Mouse (Mus musculus): Measurements from ENCODE around the gene Znhit6. TPM values are rescaled to one million over a fixed set of nuclear protein-coding genes. Genes with fewer than 3 reads are reported as not detected.

The Znhit6 gene
- polyA plus RNA-seq, 1 experiment: 26.9 TPM

- no peak for TF ChIP-seq MYOG (IDR thresholded peaks at IDR 0.05; ENCODE audit: control insufficient read depth, extremely low read depth, insufficient read length)
- TF ChIP-seq MAX (IDR thresholded peaks at IDR 0.05): no peak
- TF ChIP-seq FOSL1 (IDR thresholded peaks at IDR 0.05; ENCODE audit: insufficient read depth, low read length, poor library complexity, severe bottlenecking): no peak
- no peak for TF ChIP-seq CTCF (IDR thresholded peaks at IDR 0.05; ENCODE audit: control insufficient read depth, insufficient read depth, insufficient read length)
- TF ChIP-seq USF1 (IDR thresholded peaks at IDR 0.05; ENCODE audit: low read depth): no peak
- TF ChIP-seq MYOD1 (IDR thresholded peaks at IDR 0.05; ENCODE audit: control insufficient read depth, insufficient read length, low read depth): no peak
- no peak for TF ChIP-seq CEBPB (IDR thresholded peaks at IDR 0.05; ENCODE audit: low read depth)
- peaks cover 86% of the 10 kb centered on the region for H3K36me3 ChIP-seq (ENCODE audit: control insufficient read depth, insufficient read depth)
- H3K79me2 ChIP-seq (ENCODE audit: control insufficient read depth, insufficient read depth): peaks cover 9% of the 10 kb centered on the region
- peaks cover 4% of the 10 kb centered on the region for H3K79me3 ChIP-seq (ENCODE audit: low read depth)
- H3ac ChIP-seq (ENCODE audit: control insufficient read depth, insufficient read length, low read depth): no peak overlapping the region
- no peaks in the 10 kb centered on the region for H3K27me3 ChIP-seq (ENCODE audit: control insufficient read depth, insufficient read depth, insufficient read length)
- no peak overlapping the region for H3K4me3 ChIP-seq (ENCODE audit: insufficient read depth, poor library complexity, severe bottlenecking)
Observed at GRCm38 (mm10) chr3:145595354-145595753, 19.3 kb downstream of the Znhit6 start.

- Histone ChIP-seq H3K79me2 (ENCODE audit: control insufficient read depth, insufficient read depth) (no peaks in the 10 kb centered on the region), H3K79me3 (ENCODE audit: low read depth) (no peaks in the 10 kb centered on the region), H3K4me3 (ENCODE audit: insufficient read depth, poor library complexity, severe bottlenecking) (no peak overlapping the region), H3ac (ENCODE audit: control insufficient read depth, insufficient read length, low read depth) (no peak overlapping the region), H3K36me3 (ENCODE audit: control insufficient read depth, insufficient read depth) (peaks cover 90% of the 10 kb centered on the region), H3K27me3 (ENCODE audit: control insufficient read depth, insufficient read depth, insufficient read length) (no peaks in the 10 kb centered on the region)
- TF ChIP-seq FOSL1 (IDR thresholded peaks at IDR 0.05; ENCODE audit: insufficient read depth, low read length, poor library complexity, severe bottlenecking) (no peak), CTCF (IDR thresholded peaks at IDR 0.05; ENCODE audit: control insufficient read depth, insufficient read depth, insufficient read length) (no peak), MAX (IDR thresholded peaks at IDR 0.05) (no peak), MYOG (IDR thresholded peaks at IDR 0.05; ENCODE audit: control insufficient read depth, extremely low read depth, insufficient read length) (no peak), USF1 (IDR thresholded peaks at IDR 0.05; ENCODE audit: low read depth) (no peak), MYOD1 (IDR thresholded peaks at IDR 0.05; ENCODE audit: control insufficient read depth, insufficient read length, low read depth) (no peak), CEBPB (IDR thresholded peaks at IDR 0.05; ENCODE audit: low read depth) (no peak)
Observed at GRCm38 (mm10) chr3:145599059-145599458, 23.1 kb downstream of the Znhit6 start.

GRCm38 (mm10) chr3:145600801-145601200 lies 24.8 kb downstream of the Znhit6 start:
- Histone ChIP-seq H3K36me3 (ENCODE audit: control insufficient read depth, insufficient read depth) (peaks cover 88% of the 10 kb centered on the region), H3ac (ENCODE audit: control insufficient read depth, insufficient read length, low read depth) (no peak overlapping the region)
- TF ChIP-seq MAX (IDR thresholded peaks at IDR 0.05): no peak
- TF ChIP-seq CEBPB (IDR thresholded peaks at IDR 0.05; ENCODE audit: low read depth): no peak
- TF ChIP-seq CTCF (IDR thresholded peaks at IDR 0.05; ENCODE audit: control insufficient read depth, insufficient read depth, insufficient read length): no peak
- TF ChIP-seq FOSL1 (IDR thresholded peaks at IDR 0.05; ENCODE audit: insufficient read depth, low read length, poor library complexity, severe bottlenecking): no peak
- no peak for TF ChIP-seq USF1 (IDR thresholded peaks at IDR 0.05; ENCODE audit: low read depth)
- no peak for TF ChIP-seq MYOG (IDR thresholded peaks at IDR 0.05; ENCODE audit: control insufficient read depth, extremely low read depth, insufficient read length)
- TF ChIP-seq MYOD1 (IDR thresholded peaks at IDR 0.05; ENCODE audit: control insufficient read depth, insufficient read length, low read depth): no peak

GRCm38 (mm10) chr3:145601345-145601744 lies 25.3 kb downstream of the Znhit6 start:
- no peaks in the 10 kb centered on the region for H3K79me3 ChIP-seq (ENCODE audit: low read depth)
- no peak overlapping the region for H3K4me3 ChIP-seq (ENCODE audit: insufficient read depth, poor library complexity, severe bottlenecking)
- peaks cover 86% of the 10 kb centered on the region for H3K36me3 ChIP-seq (ENCODE audit: control insufficient read depth, insufficient read depth)
- TF ChIP-seq MYOD1 (IDR thresholded peaks at IDR 0.05; ENCODE audit: control insufficient read depth, insufficient read length, low read depth) (no peak), MAX (IDR thresholded peaks at IDR 0.05) (no peak), FOSL1 (IDR thresholded peaks at IDR 0.05; ENCODE audit: insufficient read depth, low read length, poor library complexity, severe bottlenecking) (no peak), CTCF (IDR thresholded peaks at IDR 0.05; ENCODE audit: control insufficient read depth, insufficient read depth, insufficient read length) (no peak), CEBPB (IDR thresholded peaks at IDR 0.05; ENCODE audit: low read depth) (no peak), USF1 (IDR thresholded peaks at IDR 0.05; ENCODE audit: low read depth) (no peak), MYOG (IDR thresholded peaks at IDR 0.05; ENCODE audit: control insufficient read depth, extremely low read depth, insufficient read length) (no peak)
- H3ac ChIP-seq (ENCODE audit: control insufficient read depth, insufficient read length, low read depth): no peak overlapping the region
- no peaks in the 10 kb centered on the region for H3K79me2 ChIP-seq (ENCODE audit: control insufficient read depth, insufficient read depth)
- no peaks in the 10 kb centered on the region for H3K27me3 ChIP-seq (ENCODE audit: control insufficient read depth, insufficient read depth, insufficient read length)

More at GRCm38 (mm10) chr3:145600801-145601200, 24.8 kb downstream of the Znhit6 start:
- Histone ChIP-seq H3K79me2 (ENCODE audit: control insufficient read depth, insufficient read depth) (no peaks in the 10 kb centered on the region), H3K27me3 (ENCODE audit: control insufficient read depth, insufficient read depth, insufficient read length) (no peaks in the 10 kb centered on the region), H3K79me3 (ENCODE audit: low read depth) (no peaks in the 10 kb centered on the region), H3K4me3 (ENCODE audit: insufficient read depth, poor library complexity, severe bottlenecking) (no peak overlapping the region)

- Histone ChIP-seq H3K27me3 (ENCODE audit: control insufficient read depth, insufficient read depth, insufficient read length) (no peaks in the 10 kb centered on the region), H3K79me2 (ENCODE audit: control insufficient read depth, insufficient read depth) (no peaks in the 10 kb centered on the region), H3ac (ENCODE audit: control insufficient read depth, insufficient read length, low read depth) (no peak overlapping the region), H3K79me3 (ENCODE audit: low read depth) (no peaks in the 10 kb centered on the region), H3K4me3 (ENCODE audit: insufficient read depth, poor library complexity, severe bottlenecking) (no peak overlapping the region), H3K36me3 (ENCODE audit: control insufficient read depth, insufficient read depth) (peaks cover 94% of the 10 kb centered on the region)
- TF ChIP-seq USF1 (IDR thresholded peaks at IDR 0.05; ENCODE audit: low read depth) (no peak), CEBPB (IDR thresholded peaks at IDR 0.05; ENCODE audit: low read depth) (no peak), MYOD1 (IDR thresholded peaks at IDR 0.05; ENCODE audit: control insufficient read depth, insufficient read length, low read depth) (no peak), MAX (IDR thresholded peaks at IDR 0.05) (no peak), FOSL1 (IDR thresholded peaks at IDR 0.05; ENCODE audit: insufficient read depth, low read length, poor library complexity, severe bottlenecking) (no peak), MYOG (IDR thresholded peaks at IDR 0.05; ENCODE audit: control insufficient read depth, extremely low read depth, insufficient read length) (no peak), CTCF (IDR thresholded peaks at IDR 0.05; ENCODE audit: control insufficient read depth, insufficient read depth, insufficient read length) (no peak)
Observed at GRCm38 (mm10) chr3:145602410-145603206, 26.6 kb downstream of the Znhit6 start.
